Mouse (Mus musculus) neural tube, embryonic 10.5 days (tissue): ENCODE measurements at regions not wholly inside any gene's neighbourhood (a gene's known extent, or its start where the extent isn't known, plus 50 kb on each side); places are given as distances from the start of the nearest gene placed in this dataset.
A peak's percentile ranks its signal among the peaks of the same experiment; 100 is the strongest.

Experiments
- DNase-seq: peaks from one replicate; pipeline ENCODE4 v3.0.0-alpha.2; 2017; ENCODE audit warnings: low spot score; ENCODE audit errors: extremely low spot score

DNA sequence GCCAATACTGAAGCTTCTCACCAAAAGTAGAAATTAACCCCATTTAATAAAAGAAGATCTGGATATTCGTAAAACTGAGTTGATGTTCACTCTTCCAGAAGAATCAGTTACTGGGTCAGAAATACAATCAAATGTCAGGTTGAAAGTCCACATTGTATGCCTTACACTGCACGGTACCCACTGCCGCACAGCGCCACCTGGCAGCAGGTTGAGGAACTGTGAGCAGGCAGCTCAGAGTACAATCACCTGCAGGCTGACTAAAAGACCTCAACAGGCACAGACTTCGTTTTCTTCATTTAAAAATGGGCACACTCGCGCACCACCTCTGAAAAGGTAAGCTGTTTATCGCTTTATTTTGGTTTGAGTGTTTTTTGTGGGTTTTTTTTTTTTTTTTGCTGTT is 341.8 kb upstream of the Mms22l start:
- peak; percentile 66 for DNase-seq

DNA sequence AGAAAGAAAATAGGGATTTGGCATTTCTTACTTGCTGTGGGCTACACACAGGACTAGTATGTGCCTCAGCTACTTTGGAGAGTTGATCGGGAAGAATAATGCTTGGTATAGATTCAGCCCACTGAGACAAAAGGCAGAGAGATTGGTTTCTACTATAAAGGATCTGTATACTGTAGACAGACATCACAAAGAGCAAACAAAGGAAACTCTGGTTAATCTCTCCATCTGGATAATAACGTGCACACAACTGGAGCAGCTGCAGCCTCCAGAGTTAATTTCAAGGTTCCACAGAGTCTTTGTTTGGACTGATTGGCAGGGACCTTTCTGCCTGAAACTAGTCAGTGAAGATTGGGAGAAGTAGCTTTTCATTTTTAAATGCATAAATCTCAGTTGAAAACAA is 322.5 kb upstream of the Mms22l start:
- no peak for DNase-seq

DNA sequence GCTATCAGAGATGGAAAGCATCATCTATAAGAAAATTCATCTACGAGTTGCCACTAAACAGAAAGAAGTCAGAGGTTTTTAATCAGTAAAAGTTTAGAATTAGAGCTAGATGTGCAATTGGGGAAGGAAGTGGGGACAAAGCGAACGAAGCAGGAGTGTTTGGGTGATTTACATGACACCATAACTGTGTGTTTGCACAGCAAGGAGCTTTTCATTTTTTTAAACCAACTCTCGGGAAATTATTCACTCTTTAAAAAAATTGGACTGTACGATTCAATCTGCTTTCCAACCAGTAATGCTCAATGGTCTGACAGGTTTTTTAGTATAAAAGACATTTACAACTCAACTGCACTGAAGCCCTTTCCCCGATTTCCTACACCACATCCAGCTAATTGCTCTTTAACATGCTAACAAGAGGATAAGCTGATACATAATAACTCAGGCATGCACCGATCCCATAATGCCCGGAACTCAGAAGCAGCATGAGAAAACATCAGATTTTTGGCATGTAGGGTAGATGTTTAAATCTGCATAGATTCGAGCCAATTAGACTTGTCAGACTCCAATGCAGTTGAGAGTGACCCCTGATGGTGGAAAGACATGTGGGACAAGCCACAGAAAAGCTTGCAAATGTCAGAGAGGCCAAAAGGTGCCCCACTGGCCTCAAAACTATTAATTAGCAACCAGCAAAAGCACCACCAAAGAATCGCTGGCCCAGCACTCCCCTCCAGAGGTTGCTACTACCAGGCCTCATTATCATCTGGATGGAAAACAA is 282.8 kb upstream of the Mms22l start:
- no peak for DNase-seq

DNA sequence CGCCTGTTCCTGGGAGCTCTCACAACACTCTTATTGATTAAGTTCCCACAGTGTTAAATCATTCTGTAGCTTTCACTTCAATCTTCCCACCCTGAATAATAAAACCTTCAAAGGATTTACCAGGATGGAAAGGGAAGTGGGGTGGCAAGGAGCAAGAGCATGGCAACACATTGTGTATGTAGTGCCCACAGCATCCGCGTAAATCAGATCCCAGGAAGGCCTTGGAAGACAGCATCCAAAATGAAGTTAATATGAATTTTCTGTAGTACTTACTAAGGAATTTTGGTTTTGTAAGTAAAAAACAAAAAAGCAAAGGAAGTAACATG is 282.3 kb upstream of the Mms22l start:
- no peak for DNase-seq

DNA sequence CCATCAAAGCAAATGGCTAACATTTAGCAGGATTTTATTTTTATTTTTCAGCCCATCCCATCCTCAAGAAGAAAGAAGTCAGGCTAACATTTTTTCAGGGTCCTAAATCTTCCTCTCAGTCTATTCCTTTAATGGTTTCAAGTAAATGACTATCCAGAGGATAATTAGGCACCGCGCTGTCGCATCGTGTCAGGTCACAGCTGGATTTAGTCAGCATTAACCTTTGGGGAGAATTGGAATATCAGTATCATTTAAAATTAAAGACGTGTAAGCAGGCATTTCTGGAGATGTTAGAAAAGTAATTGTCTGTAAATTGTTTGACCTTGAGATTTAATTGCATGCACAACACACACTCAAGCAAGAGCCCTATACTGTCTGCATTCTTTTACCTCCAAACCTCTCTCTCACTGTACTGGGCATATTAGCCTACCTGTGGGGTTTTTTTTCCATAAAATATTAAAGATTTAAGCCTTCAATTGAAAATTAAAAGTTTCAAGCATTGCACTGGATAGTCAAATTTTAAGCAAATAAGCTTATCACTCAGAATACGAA is 277.8 kb upstream of the Mms22l start:
- DNase-seq, result no peak

DNA sequence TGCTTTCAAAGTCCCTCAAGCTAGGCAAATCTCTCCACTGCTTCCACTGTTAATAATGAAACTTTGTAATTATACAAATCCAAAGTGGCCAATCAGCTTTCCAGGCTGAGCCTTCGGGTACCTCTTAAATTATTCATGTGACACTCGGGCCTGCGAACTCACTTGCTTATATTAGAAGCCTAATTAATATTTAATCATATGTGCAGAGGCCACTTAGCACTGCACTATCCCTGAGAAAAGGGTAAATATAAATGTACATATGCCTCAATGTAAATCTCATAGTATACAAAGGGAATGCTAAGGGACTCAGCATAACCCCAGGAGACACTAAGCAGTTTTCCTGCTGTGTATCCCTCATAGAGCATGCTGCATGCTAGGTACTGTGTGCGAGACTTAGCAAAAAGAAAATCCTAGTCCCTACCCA is 277.2 kb upstream of the Mms22l start:
- no peak for DNase-seq

DNA sequence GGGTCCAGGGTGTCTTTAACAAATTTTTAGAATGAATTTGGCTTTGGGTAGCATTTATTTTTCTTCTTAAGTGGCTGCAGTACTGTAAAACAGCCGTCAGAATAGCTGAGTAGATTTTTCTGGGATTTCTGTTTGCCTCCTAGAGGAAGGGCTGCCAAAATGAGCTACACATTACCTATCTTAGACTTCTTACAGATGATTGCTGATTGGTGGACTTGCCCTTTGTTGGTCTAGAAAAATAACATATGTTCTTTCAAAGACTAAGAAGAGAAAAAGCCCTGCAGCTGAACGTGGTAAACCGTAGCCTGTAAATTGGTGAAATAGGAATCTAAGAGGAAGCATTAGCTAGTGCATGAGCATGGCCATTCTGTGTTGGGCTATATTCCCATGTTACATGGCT is 276.7 kb upstream of the Mms22l start:
- DNase-seq, result no peak

DNA sequence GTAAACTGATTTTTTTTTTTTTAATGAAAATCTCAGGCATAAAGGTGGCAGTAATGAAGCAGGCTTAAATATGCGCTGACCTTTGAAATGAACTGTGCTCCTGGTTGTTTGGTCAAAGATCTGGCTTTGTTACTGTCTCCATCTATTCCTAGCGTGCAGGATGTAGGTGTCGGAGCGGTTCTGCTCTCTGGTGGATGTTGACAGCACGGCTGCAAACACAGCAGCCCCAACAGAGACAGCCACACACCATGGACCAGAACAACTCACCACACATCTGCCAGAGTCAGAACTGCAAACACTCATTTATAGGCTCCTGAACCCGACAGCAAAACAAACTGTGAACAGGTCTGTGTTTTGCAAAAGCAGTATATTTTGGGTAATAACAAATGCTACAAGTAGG is 251.1 kb upstream of the Mms22l start:
- no peak for DNase-seq

DNA sequence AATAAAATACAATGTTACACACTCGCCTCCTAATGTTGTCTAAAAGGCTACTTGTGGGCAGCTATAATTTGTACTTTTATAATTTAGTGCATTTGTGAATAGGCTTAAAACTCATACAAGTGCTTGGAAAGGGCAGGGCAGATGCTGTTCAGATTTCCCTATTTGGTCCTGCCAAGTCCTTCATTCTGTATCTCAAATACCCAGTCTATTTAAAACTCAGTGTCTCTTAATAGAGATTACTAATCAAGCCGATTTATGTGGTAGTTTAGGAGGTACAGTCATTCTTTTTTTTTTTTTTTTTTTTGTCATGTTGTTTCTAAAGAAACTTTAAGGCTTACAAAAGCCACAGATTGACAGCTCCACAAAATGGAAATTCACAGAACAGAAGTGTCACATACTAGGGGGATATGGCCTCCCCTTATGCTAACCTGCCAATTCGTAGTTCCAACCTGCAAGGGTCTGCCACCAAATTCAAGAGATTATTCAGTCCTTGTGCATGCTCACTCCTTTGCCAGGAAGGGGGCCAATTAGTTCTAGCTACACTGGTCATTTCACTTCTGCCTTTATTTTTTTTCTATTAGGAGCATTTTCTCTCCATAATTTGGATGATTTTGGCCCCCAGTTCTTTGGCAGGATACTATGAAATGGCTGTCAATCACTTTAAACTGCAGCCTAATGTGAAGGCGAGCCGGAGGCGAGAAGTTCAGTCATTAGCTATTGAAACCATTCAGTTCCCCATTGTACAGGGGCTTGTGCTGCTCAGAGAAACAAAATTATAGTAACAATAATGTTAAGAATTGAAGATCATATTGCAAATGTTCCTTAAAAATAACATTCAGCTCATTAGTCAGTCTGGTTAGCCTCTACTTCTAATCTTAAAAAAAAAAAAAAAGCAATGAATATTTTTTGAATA is 247.9 kb upstream of the Mms22l start:
- DNase-seq, result no peak

DNA sequence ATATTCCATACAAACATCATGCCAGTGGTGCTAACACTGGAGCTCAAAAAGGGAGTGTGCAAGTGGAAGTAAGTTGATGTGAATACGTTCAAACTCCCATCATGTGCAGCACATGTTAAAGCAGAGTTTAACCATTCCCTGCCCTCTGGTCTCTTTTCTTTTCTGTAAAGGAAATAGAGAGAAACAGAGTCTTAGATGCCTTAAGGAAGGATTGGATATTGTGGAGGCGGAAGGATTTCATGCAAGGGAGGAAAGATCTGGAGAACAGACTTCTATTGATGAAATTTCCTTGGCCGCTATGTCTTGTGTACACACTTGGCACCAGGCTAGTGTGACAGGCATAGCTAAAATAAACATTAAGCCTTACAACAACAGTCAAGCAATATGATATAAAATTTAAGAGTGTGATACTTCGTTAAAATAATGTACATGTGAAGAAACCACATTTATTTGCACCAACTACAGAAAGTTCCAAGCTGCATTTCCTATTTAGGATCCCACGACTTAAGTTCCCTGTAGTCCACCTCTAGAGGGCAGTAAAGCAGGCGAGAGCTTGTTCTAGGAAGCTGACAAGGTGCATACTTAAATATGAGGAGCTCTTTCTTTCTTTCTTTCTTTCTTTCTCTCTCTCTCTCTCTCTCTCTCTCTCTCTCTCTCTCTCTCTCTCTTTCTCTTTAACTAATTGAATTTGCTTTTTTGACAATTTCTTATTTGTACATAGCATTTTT is 246.8 kb upstream of the Mms22l start:
- no peak for DNase-seq

DNA sequence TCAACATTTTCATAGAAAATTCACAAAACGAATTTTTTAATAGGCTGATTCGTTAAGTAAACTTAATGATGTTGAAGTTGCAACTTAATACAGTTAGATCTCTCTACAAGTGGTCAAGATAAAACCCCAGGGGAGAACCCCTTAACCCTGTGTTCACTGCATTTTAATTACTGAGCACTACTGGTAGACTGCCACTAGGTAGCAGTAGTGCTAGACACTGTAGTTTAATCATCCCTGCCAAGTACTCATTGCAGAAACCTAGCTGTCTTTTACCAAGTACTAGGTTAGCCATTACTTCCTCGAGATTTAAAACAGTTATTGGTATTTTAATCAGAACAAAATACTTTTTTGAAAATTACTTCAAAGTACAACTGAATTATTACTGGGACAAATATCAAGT is 218.1 kb upstream of the Mms22l start:
- no peak for DNase-seq
